Mouse (Mus musculus): ENCODE measurements around the gene Ppp1r13l. TPM values are rescaled to one million over a fixed set of nuclear protein-coding genes. Genes with fewer than 3 reads are reported as not detected.

Ppp1r13l gene
- total and polyA plus RNA-seq, 3 experiments: 1.5 to 15.9 TPM; not detected in 1

DNA sequence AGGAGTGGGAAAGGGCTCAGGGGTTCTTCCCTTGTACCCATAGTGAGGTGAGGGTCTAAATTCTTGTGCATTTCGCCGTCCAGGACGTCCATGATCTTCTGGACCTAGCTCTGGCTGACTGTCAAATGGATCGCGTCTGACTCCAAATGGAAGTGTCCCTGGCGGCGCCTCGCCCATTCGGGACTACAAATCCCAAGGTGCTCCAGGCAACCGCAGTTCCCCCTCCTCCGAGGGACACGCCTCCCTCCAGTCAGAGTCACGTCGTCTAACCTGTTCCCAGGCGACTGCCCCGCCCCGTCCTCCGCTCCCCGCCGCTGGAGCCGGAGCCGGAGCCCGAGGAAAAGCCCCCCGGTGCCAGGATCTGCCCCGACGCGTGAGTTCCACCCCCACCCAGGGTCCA is 1.4 kb downstream of the Ppp1r13l start (continued):
- no peak for TF ChIP-seq UBTF (IDR thresholded peaks at IDR 0.05; ENCODE audit: borderline replicate concordance, insufficient read depth, low read depth, low read length)

DNA sequence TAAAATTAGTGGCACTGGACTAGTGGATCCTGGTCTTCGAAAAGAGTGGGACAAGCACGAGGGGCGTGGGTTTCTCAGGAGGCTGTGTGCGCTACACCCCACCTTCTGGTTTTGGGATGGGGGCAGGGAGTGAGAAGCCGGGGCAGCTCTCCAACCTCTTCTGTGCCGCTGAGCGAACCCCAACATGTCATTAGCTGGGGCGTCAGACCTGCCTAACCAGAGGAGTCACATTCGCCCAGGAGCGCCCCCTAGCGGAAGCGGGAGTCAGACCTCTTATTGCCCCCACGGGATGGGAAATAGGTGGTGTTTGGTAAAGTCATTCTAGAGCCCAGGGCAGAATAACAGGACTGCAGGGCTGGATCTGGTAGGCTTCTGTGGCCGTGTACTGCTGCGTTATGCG is 2.2 kb downstream of the Ppp1r13l start:
- Histone ChIP-seq H3K9me3 (replicated peaks; ENCODE audit: insufficient read depth, low read length) (no peaks in the 10 kb centered on the region), H3K9ac (ENCODE audit: control insufficient read depth, low read depth, low read length, poor library complexity, severe bottlenecking) (peak overlapping the region; percentile 64), H3K4me1 (ENCODE audit: control insufficient read depth in 1 of 2, insufficient read depth in 2 of 2, low read length in 2 of 2) (peaks cover 0 to 13% of the 10 kb centered on the region in 2 experiments; a peak in 2 of 4 replicates), H3K79me2 (ENCODE audit: control insufficient read depth, insufficient read depth, low read length, poor library complexity) (peaks cover 10% of the 10 kb centered on the region), H3K36me3 (ENCODE audit: control insufficient read depth in 1 of 2, insufficient read depth in 2 of 2, low read length in 2 of 2) (0 out of 4 replicates have a peak, but pooled peaks cover 0 to 2% of the 10 kb centered on the region in 2 experiments), H3K27ac (ENCODE audit: control insufficient read depth, low read depth, low read length) (no peak overlapping the region), H3K27me3 (ENCODE audit: control insufficient read depth in 1 of 2, insufficient read depth in 2 of 2, low read length in 2 of 2) (no peaks in the 10 kb centered on the region), H3K4me3 (ENCODE audit: control insufficient read depth in 1 of 2, insufficient read depth in 1 of 2, low read depth in 2 of 2, low read length in 2 of 2) (peak overlapping the region; percentile 58 to 66)
- peak; percentile 92 for DNase-seq (ENCODE audit: low read depth, low spot score)
- TF ChIP-seq GABPA (IDR thresholded peaks at IDR 0.05; ENCODE audit: low read depth, low read length) (no peak), POLR2A (IDR thresholded peaks at IDR 0.05; ENCODE audit: control insufficient read depth in 1 of 2, insufficient read depth in 1 of 2, low read depth in 1 of 2, low read length in 2 of 2, poor library complexity in 1 of 2) (no peak), CTCF (IDR thresholded peaks at IDR 0.05 in 2 of 3, conservative IDR thresholded peaks at IDR 0.05 in 1 of 3; ENCODE audit: control insufficient read depth in 1 of 3, insufficient read depth in 1 of 3, low read depth in 2 of 3, low read length in 3 of 3, poor library complexity in 1 of 3, severe bottlenecking in 1 of 3) (peak; percentile 83 to 95 (median 89)), MXI1 (IDR thresholded peaks at IDR 0.05; ENCODE audit: low read depth, low read length) (peak; percentile 3; the same call in 1 of the 2 replicates)

DNA sequence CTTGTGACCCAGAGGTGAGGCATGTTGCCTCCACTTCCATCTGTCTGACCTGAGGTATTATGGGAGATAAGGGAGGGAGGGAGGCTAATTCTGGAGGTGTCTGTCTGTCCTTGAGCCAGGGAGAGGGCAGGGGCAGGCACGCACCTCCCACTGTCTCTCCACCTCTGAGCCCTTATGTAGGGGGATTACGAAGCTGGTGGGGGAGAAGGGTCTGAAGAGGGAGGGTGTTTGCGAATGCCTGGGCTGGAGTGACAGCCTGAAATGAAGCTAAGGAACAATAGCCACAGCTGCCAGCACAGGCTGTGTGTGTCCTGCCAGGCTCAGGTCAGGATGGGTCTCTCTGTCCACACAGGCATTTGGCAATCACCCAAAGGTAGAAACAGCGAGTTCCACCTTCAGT is 2.7 kb downstream of the Ppp1r13l start:
- no peaks in the 10 kb centered on the region for H3K9me3 ChIP-seq (replicated peaks; ENCODE audit: insufficient read depth, low read length)
- TF ChIP-seq TAL1 (IDR thresholded peaks at IDR 0.05; ENCODE audit: low read length): no peak
- no peak for TF ChIP-seq ZC3H11A (IDR thresholded peaks at IDR 0.05; ENCODE audit: low read depth, low read length)
- no peak for TF ChIP-seq SIN3A (IDR thresholded peaks at IDR 0.05; ENCODE audit: low read length)
- TF ChIP-seq ELF1 (IDR thresholded peaks at IDR 0.05; ENCODE audit: low read depth, low read length): no peak
- no peak for TF ChIP-seq MEF2A (IDR thresholded peaks at IDR 0.05; ENCODE audit: extremely low read depth, insufficient replicate concordance, low read depth, low read length, poor library complexity, severe bottlenecking)
- no peak for TF ChIP-seq POLR2A (IDR thresholded peaks at IDR 0.05; ENCODE audit: control insufficient read depth in 1 of 2, insufficient read depth in 1 of 2, low read depth in 1 of 2, low read length in 2 of 2, poor library complexity in 1 of 2)
- TF ChIP-seq GATA1 (IDR thresholded peaks at IDR 0.05; ENCODE audit: low read depth, low read length): no peak
- TF ChIP-seq TCF12 (IDR thresholded peaks at IDR 0.05; ENCODE audit: low read depth, low read length): no peak
- no peak for TF ChIP-seq NRF1 (IDR thresholded peaks at IDR 0.05; ENCODE audit: insufficient read depth, low read depth, low read length, poor library complexity, severe bottlenecking)
- TF ChIP-seq KAT2A (conservative IDR thresholded peaks at IDR 0.05; ENCODE audit: low read depth, low read length): no peak
- TF ChIP-seq MYB (IDR thresholded peaks at IDR 0.05; ENCODE audit: low read depth, low read length): no peak
- no peak for TF ChIP-seq ETS1 (IDR thresholded peaks at IDR 0.05; ENCODE audit: low read depth, low read length)
- TF ChIP-seq ZNF384 (IDR thresholded peaks at IDR 0.05; ENCODE audit: low read depth, low read length): no peak
- TF ChIP-seq POLR2AphosphoS2 (IDR thresholded peaks at IDR 0.05; ENCODE audit: low read length): no peak
- no peak for TF ChIP-seq MAZ (IDR thresholded peaks at IDR 0.05; ENCODE audit: low read depth, low read length)
- H3K27ac ChIP-seq (ENCODE audit: control insufficient read depth, low read depth, low read length): no peak overlapping the region
- H3K4me3 ChIP-seq (ENCODE audit: control insufficient read depth in 1 of 2, insufficient read depth in 1 of 2, low read depth in 2 of 2, low read length in 2 of 2): no peak overlapping the region
- peaks cover 0 to 13% of the 10 kb centered on the region in 2 experiments; a peak in 2 of 4 replicates for H3K4me1 ChIP-seq (ENCODE audit: control insufficient read depth in 1 of 2, insufficient read depth in 2 of 2, low read length in 2 of 2)
- no peaks in the 10 kb centered on the region for H3K27me3 ChIP-seq (ENCODE audit: control insufficient read depth in 1 of 2, insufficient read depth in 2 of 2, low read length in 2 of 2)
- H3K36me3 ChIP-seq (ENCODE audit: control insufficient read depth in 1 of 2, insufficient read depth in 2 of 2, low read length in 2 of 2): 0 out of 4 replicates have a peak, but pooled peaks cover 0 to 1% of the 10 kb centered on the region in 2 experiments
- H3K9ac ChIP-seq (ENCODE audit: control insufficient read depth, low read depth, low read length, poor library complexity, severe bottlenecking): no peak overlapping the region
- peaks cover 10% of the 10 kb centered on the region for H3K79me2 ChIP-seq (ENCODE audit: control insufficient read depth, insufficient read depth, low read length, poor library complexity)
- no peak for DNase-seq (ENCODE audit: low read depth, low spot score)

Data from MEL (cell line).